Mouse (Mus musculus) megakaryocyte, embryonic 14.5 days (primary cell): ENCODE results near the gene Cldn10.

Source experiments
- FLI1 ChIP-seq: IDR thresholded peaks from 2 replicates; pipeline ENCODE4 v1.6.1; 2012; ENCODE audit warnings: low read length, inconsistent platforms, mixed read lengths
- GATA1 ChIP-seq: IDR thresholded peaks from 3 replicates; pipeline ENCODE4 v1.6.1; 2012; ENCODE audit warnings: mixed read lengths, low read length, inconsistent platforms, borderline replicate concordance

- TF ChIP-seq GATA1 (no peak), FLI1 (no peak)
These were observed 4.3 kb upstream of the Cldn10 start for GRCm38 (mm10) chr14:118783326-118783935.
